Mouse (Mus musculus) gastrocnemius, adult 2 months (tissue): ENCODE measurements around the gene Alox8. TPM values are rescaled to one million over a fixed set of nuclear protein-coding genes. Genes with fewer than 3 reads are reported as not detected.

Experiments
- DNase-seq: peaks from one replicate; pipeline ENCODE4 v3.0.0; 2022
- H3K27ac ChIP-seq: fragments of 200-600 bp; 2 replicates; pipeline ENCODE4 v1.8.1; 2022; ENCODE audit warnings: mild to moderate bottlenecking
- H3K4me3 ChIP-seq: fragments of 200-600 bp; 2 replicates; pipeline ENCODE4 v1.8.1; 2022; ENCODE audit warnings: mild to moderate bottlenecking, moderate library complexity
- CTCF ChIP-seq: fragments of 200-600 bp; IDR thresholded peaks from 2 replicates; pipeline ENCODE4 v1.8.1; 2022; ENCODE audit warnings: antibody characterized with exemption, mild to moderate bottlenecking, moderate library complexity
- intact Hi-C: fragments of 180-260 bp; cut with DNase I; formaldehyde crosslinking; loops from one replicate; pipeline ENCODE4 v1.15.1; 2025
- long read RNA-seq, 2 experiments: library from polyadenylated mRNA; stranded (forward); transcript quantifications; one replicate each; pipeline ENCODE4 v2.0.0; 2021
- total RNA-seq, 2 experiments: library from RNA; stranded (reverse); gene quantifications; 2 replicates each; pipeline ENCODE4 v1.2.3; 2021

The Alox8 gene
- total RNA-seq, result not detected
- long read RNA-seq, experiment 1, result 0 reads
- long read RNA-seq, experiment 2, partial matches to known transcripts, result 0 of 1 reads
- long read RNA-seq, experiment 2, other reads (novel, unspliced or antisense), result 1 of 1 reads

DNA sequence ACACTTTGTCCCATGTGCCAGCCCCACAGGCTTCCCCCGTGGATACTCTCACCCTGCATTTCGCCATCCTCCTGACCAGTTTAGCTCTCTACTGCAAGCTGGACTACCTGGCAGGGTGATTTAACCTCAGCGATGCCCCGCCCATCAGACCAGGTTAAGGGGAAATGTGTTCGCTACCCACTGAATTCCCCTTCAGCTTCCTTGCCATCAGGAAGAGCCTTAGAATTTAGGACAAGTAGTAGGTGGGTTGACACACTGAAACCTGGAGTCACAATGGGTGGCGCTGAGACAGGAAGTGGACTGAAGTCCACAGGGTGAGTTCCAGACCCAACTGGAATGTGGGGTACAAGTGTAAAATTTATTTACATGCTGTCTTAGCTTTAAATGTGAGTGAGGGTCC is at the start of gene Alox8:
Alox8 (minus strand) TSS at position 101 of the 400 bp plus-strand sequence.
- Histone ChIP-seq H3K4me3 (no peak within 1 kb of the TSS; the same call in 1 of the 2 replicates), H3K27ac (no peak within 1 kb of the TSS)
- intact Hi-C loops, result loop anchor here (10.0 kb wide), 1 partner anchor 187 kb away; no protein-coding TSS in a partner anchor
- no peak for DNase-seq
- TF ChIP-seq CTCF, result no peak

DNA sequence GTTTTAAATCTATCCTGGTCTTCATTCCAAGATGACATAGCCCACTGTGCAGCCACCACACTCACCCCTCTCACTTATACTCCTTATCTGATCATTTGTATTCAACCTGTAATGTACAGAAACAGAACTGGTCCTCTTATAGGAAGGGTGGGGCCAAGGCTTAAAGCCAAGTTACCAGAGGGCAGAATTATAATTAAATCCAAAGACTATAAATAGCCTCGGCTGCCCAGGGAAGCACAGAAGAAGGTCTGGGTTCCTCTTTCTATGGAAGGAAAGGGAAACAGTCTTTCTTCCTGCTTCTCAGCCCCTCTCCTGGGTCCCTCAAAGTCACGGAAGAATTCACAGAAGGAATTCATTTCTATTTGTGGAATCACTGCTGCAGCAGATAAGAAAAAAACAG is 48.0 kb upstream of the Alox8 start:
- H3K4me3 ChIP-seq, result peak overlapping the region; percentile 70
- intact Hi-C loops, result loop anchor here (1.0 to 10.0 kb wide), 2 partner anchors 53 to 181 kb away; no protein-coding TSS in a partner anchor
- no peak for DNase-seq
- peak overlapping the region; percentile 55 for H3K27ac ChIP-seq
- no peak for TF ChIP-seq CTCF

DNA sequence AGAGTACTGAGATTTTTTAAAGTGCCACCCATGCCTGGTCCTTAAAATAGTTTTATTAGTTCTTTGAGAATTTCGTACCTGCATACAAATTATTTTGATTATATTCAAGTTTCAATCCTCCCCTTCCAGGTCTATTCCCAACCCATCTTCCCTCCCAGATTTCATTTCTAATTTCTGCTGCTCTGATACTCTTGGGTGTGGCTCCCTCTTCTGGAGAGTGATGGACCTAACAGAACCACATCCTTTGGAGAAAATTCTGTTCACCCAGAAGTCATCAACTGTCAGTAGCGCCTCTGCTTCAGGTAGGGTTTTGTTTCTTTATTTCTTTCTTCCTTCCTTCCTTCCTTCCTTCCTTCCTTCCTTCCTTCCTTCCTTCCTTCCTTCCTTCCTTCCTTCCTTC is 47.3 kb upstream of the Alox8 start:
- H3K4me3 ChIP-seq, result peak overlapping the region; percentile 70
- no peak overlapping the region for H3K27ac ChIP-seq
- TF ChIP-seq CTCF, result peak; percentile 74
- no peak for DNase-seq
- intact Hi-C loops, result loop anchor here (1.0 to 10.0 kb wide), 3 partner anchors 53 to 180 kb away; partner anchors contain the start of gene Aloxe3

DNA sequence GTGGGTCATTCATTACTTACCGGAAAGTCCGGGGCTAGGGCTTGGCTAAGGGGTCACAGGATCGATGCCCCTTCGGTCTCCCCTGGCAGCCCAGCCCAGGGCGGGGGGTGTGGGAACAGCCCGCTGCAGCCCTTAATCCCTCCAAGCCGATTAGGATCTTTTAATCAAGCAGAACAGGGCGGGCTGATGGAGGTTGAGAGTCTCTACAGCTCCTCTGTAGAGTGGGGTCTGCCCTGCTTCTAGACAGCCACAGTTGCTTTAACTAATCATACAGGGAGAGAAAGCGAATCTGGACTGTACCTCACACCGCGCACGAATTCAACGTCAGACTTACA is 39.2 kb upstream of the Alox8 start, which contains the start of gene Gucy2e:
Gucy2e (minus strand) TSS at position 111 of the 335 bp plus-strand sequence.
- DNase-seq, result no peak
- no peak for TF ChIP-seq CTCF
- intact Hi-C loops, result no loop called here
- peak within 1 kb of the TSS; percentile 74 for H3K4me3 ChIP-seq
- no peak within 1 kb of the TSS for H3K27ac ChIP-seq

DNA sequence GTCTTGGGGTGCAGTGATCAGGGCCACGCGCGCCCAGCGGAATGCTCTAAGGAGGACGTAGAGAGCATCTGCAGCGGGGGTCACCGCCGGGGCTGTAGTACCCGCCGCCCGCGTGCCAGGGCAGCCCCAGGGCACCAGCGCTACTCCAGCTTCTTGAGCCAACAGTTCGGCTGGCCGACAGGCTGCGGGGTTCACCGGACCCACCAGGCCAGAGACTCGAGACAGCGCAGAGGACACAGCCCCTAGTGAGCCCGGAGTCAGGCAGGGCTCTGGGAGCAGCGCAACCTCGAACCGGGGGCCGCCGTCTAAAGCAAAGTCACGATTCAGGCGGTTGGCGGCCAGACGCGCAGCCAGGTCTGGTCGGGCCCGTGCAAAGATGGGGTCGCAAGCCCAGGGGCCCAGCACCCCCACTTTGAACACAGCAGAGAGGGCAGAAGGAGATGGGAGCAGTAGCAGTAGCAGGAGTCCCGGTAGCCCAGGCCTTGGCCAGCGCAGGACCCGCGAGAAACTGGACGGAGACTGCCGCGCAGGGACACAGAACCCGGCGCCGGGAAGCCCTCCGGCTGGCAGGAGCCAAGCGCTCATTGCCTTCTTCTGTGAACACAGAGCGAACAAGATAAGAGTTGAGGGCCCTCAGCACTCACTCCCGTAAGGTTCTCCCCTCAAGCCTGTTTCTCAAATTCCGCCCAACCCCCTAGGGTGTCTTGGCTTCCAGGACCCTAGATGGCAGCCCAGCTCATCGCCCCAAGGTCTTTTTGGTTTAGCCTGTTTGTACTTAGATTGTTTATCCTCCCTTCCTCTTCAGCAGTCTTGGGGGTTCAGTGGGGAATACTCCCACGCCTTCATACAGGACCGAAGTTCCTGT is 38.6 kb upstream of the Alox8 start:
- intact Hi-C loops, result no loop called here
- no peak for TF ChIP-seq CTCF
- peak overlapping the region; percentile 74 for H3K4me3 ChIP-seq

DNA sequence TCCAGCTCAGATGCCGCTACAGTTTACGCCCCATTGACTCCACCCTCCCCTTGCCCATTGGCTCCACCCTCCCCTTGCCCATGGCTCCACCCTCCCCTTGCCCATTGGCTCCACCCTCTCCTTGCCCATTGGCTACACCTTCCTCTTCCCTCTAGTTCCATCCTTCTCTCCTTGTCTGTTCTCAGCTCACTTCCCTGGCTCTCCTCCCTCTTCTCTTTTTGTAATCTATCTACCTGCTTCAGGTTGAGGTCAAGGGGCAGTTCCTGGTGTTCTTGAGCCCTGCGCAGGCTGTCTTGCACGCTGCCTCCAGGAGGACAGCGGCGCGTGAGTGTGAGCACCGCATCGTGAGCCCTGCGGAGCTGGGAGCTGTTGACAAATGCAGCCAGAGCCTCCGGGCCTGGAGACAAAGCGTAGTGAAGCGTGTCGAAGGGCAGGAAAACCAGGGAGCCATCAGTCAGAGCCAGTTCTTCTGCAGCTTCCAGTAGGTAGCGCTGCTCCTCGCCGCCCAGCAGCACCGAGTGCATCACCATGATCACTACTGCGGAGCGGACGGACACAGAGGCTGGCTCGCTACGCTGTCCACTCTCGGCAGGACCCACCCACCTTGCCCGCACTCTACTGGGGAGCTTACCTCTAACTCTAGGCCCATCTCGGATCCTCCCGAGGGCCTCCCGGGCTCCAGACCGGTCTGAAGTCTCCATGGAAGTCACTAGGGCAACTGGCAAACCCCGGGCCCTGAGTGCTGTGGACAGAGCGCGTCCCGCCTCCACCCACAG is 37.8 kb upstream of the Alox8 start:
- intact Hi-C loops, result no loop called here
- peak; percentile 80 for DNase-seq
- Histone ChIP-seq H3K4me3 (peak overlapping the region; percentile 74), H3K27ac (no peak overlapping the region)
- TF ChIP-seq CTCF, result peak; percentile 29; the same call in 1 of the 2 replicates

More for the DNA sequence above, 38.6 kb upstream of the Alox8 start:
- no peak for DNase-seq
- no peak overlapping the region for H3K27ac ChIP-seq

DNA sequence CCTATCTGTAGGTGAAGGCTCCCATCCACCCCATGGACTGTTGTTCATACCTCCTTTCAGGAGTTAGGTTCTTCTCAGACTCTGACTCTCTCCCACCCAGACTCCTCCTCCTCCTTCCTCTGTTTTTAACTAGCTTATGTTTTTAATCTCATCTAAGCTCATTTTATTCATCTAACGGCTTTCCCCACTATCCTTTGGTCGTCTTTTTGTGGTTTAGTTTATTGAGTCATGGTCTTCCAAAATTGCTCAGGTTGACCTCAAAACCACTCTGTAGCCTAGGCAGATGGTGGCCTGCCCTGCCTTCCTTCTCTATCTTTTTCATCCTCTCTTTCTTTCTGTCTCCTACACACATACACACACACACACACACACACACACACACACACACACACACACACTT is 35.5 kb upstream of the Alox8 start:
- no peak for TF ChIP-seq CTCF
- no peak for DNase-seq
- intact Hi-C loops, result no loop called here
- no peak overlapping the region for H3K4me3 ChIP-seq
- H3K27ac ChIP-seq, result no peak overlapping the region

DNA sequence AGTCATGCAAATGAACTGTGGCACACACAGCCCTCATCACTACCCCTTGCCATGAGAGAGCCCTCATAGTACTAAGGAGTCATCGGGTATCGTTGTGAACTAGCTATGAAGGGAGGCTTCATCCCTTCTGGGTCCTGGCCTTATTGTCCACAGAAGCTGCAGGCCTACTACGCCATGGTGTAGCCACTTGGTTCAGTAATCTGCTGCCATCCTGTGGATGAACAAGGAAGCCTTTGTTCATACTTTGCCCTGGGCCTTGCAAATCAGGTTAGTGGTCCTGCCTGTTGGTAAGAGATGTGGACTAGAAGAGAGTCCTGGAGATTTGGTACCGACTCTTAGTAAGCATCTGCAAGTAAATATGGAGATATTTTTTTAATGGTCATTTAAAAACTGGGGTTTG is 32.8 kb upstream of the Alox8 start:
- TF ChIP-seq CTCF, result no peak
- intact Hi-C loops, result no loop called here
- H3K4me3 ChIP-seq, result no peak overlapping the region
- H3K27ac ChIP-seq, result no peak overlapping the region
- no peak for DNase-seq

DNA sequence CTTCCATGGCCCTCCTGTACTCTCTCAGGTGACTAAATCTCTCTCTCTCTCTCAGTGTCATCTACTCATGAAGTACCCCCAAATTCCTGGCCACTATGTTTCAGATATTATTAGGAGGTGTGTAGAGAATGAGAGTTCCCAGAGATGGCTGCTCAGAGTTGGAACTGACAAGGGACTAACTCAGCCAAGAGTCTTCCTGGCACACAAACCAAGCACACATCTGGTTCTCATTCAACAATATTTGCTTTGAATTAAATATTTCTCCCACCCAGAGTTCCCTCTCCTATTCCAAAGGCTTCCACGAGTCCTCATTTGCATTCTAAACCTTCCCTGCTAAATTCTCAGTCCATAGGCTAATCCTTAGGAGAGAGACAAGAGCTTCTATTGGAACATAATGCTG is 28.1 kb upstream of the Alox8 start:
- intact Hi-C loops, result no loop called here
- no peak for TF ChIP-seq CTCF
- no peak for DNase-seq
- H3K27ac ChIP-seq, result no peak overlapping the region
- H3K4me3 ChIP-seq, result no peak overlapping the region

DNA sequence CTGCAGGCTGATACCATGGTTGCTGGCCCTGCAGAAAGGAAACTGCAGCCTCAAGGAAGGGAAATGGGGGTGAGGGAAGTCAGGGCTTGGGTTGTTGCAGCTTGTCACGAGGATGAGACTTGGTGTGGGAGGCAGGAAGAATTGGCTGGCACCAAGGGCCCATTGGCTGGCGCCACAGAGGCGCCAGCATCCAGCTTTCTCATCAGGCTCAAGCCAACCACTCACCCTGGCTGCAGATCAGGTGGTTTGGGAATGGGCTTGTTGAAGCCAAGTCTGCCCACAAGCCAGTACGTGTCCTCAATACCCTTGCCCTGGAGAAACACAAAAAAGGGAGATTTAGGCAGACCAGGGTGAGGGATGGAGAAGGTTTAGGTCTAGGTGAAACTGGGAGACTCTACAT is 25.5 kb upstream of the Alox8 start:
- intact Hi-C loops, result no loop called here
- H3K27ac ChIP-seq, result no peak overlapping the region
- DNase-seq, result no peak
- no peak for TF ChIP-seq CTCF
- no peak overlapping the region for H3K4me3 ChIP-seq

DNA sequence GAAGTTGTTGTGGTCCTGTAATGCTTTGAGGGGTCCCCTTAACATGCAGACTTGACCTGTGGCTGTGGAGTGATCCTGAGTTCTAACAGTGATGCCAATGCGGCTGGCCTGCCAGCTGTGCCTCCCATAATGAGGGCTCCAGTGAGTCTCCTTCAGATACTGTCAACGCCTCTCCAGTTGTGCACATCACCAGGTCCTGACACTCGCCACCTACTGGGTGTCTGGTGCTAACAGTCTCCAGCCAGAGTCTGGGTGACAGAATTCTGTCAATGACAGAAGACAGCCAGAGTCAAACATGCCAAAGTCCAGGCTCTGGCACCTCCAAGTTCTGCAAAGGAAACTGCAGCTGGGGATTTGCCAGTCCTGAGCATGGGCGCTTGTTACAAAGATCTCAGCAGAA is 23.4 kb upstream of the Alox8 start:
- H3K27ac ChIP-seq, result no peak overlapping the region
- no peak overlapping the region for H3K4me3 ChIP-seq
- intact Hi-C loops, result no loop called here
- no peak for DNase-seq
- TF ChIP-seq CTCF, result no peak

DNA sequence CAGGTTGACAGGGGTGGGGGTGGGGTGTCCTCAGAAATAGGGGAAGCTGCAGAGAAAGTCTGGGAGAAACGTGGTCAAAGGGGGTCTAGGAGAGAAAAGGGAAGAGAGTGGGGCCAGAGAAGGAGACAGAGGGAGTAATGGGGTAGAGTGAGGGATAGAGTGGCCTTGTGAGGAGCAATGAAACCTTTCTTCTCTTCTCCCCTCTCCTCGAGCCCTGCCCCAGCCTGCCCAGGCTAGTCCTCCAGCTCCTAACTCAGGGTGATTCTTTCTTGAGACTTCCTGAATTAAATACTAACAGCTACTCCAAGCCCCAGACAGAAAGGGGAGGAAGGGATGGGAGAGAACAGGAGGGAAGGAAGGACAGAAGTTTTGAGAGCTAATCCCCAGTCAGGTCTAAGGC is 21.0 kb upstream of the Alox8 start:
- DNase-seq, result no peak
- Histone ChIP-seq H3K27ac (no peak overlapping the region), H3K4me3 (no peak overlapping the region)
- intact Hi-C loops, result no loop called here
- TF ChIP-seq CTCF, result no peak

DNA sequence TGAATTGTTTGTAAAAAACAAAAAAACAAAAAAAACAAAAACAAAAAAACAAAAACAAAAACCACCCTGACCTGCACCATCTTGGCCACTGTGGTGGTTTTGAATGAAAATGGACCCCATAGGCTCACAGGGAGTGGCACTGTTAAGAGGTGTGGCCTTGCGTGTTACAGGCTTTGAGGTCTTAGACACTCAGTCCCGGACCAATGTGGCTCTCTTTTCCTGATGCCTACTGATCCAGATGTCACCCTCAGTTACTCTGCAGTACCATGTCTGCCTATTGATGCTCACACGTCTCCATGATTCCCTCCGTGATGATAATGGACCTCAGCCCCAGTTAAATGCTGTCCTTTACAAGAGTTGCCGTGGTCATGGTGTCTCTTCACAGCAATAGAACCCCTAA is 19.8 kb upstream of the Alox8 start:
- no peak overlapping the region for H3K4me3 ChIP-seq
- no peak for DNase-seq
- TF ChIP-seq CTCF, result no peak
- intact Hi-C loops, result no loop called here
- no peak overlapping the region for H3K27ac ChIP-seq
